Mouse (Mus musculus) urinary bladder, postnatal 36 days (tissue): Measurements from ENCODE around the gene Pacsin1.
"Not testable (repeated sequence)": the region's sequence is repeated elsewhere in the genome, so short reads cannot be mapped to it uniquely, and the experiment has no call there.

ENCODE experiments used
- DNase-seq, 2 experiments: peaks; one replicate each; pipeline ENCODE4 v3.0.0; 2022; ENCODE audit warnings: low spot score in 2 of 2, mixed read lengths in 1 of 2

The Pacsin1 gene

GRCm38 (mm10) chr17:27635575-27635903, 19.8 kb upstream of the Pacsin1 start:
- DNase-seq: not testable (repeated sequence)

- DNase-seq: no peak
Observed at GRCm38 (mm10) chr17:27636132-27637020, 18.9 kb upstream of the Pacsin1 start, which contains the start of gene Rps10. Rps10 (minus strand) TSS chr17:27636669.

GRCm38 (mm10) chr17:27637333-27637732, 18.0 kb upstream of the Pacsin1 start:
- DNase-seq: no peak

GRCm38 (mm10) chr17:27638921-27639332, 16.4 kb upstream of the Pacsin1 start:
- DNase-seq: no peak

GRCm38 (mm10) chr17:27639851-27640250, 15.5 kb upstream of the Pacsin1 start:
- not testable (repeated sequence) for DNase-seq

DNA sequence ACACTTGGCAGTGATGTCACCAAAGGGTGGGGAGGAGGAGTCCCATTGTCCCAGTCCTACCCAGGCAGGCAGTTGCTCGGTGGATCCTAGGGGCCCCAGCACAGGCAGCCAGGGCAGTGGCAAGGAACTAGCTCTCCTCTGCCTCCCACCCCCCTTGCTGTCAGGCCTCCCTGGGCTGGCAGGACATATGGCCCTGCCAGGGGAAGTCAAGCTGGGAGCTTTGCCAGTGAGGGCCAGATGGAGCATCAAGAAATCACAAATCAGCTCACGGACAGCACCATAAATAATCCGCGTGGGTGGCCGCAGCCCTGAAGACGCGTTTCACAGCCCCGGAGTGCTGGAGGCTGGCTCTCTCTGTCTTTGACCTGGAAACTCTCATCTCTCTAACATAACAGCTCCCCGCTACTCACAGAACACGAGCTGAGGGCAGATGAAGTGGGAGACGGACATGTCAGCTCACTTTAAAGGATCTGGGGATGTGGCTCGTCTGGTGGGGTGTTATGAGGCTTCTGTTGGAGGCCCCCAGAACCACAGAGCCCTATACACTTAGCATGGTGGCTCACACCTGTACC, 12.7 kb upstream of the Pacsin1 start:
- DNase-seq: no peak

DNA sequence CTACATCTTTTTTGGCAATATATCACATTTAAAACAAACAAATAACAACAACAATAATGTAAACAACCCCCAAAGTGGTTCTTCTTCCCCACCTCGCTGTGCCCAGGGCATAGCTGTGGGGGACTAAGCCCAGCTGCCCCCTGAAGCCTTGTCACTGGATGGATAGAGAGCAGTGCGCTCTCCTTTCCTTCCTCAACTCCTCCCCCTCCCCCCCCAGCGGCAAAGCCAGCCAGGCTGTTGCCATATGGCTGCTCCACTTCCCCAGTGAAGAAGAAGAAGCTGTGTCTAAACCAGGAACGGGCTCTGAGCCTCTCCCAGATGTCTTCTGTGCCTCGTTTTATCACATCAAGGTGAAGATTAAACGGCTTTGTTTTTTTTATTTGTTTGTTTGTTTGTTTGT, 12.2 kb upstream of the Pacsin1 start:
- no peak for DNase-seq

DNA sequence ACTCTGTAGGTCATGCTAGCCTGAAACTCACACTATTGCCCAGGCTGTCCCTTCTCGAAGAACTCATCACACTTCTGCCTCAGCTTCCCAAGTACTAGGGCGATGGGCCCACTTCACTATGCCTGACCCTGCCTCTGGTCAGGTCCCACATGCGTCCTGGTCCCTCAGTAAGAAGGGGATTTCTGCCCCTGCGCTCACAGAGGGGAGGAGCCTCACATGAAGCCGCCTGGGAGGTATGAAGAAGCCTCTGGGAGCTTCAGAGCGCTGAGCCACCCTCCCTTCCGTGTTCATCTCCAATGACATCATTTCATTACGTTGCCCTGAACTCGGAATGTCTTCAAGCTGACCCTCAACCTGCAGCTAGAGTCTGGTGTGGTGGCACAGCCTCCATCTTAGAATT, 11.6 kb upstream of the Pacsin1 start:
- no peak for DNase-seq

GRCm38 (mm10) chr17:27644572-27644971, 10.7 kb upstream of the Pacsin1 start:
- no peak for DNase-seq

GRCm38 (mm10) chr17:27645807-27646206, 9.5 kb upstream of the Pacsin1 start:
- no peak for DNase-seq

- DNase-seq: peak; percentile 32 to 62
Observed at GRCm38 (mm10) chr17:27650160-27650559, 5.1 kb upstream of the Pacsin1 start.

GRCm38 (mm10) chr17:27650586-27650985, 4.7 kb upstream of the Pacsin1 start:
- no peak for DNase-seq

DNA sequence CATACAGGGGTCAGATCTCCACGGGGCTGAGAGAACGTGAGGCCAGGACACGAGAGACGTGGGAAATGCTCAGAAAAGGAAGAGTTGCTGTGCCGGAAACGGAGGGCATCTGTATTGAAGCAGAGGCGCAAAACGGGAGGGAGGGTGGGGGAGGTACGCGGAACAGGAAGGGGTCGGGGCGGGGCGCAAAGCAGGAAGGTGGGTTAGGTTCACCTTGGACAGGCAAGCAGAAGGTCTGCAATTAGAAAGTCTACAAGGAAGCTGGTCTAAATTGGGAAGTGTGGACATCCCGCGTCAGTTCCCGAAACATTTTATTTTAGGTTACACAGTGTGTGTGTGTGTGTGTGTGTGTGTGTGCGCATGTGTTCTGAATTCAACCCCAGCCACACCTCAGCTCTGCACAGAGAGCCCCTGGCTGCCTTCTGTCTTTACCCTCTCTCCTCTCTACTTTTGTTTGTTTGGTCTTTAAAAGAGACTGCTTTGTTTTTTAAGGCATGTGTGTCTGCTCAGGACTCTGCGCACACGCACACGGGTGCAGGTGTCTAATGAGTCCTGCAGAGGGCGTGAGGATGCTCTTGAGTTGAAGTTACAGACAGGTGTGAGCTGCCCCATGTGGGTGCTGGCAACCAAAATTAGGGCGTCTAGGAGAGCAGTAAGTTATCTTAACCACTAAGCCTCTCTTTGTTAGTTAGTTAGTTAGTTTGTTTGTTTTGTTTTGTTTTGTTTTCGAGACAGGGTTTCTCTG, 3.1 kb upstream of the Pacsin1 start:
- no peak for DNase-seq

GRCm38 (mm10) chr17:27653253-27653959, 1.9 kb upstream of the Pacsin1 start:
- no peak for DNase-seq

- no peak for DNase-seq
Observed at GRCm38 (mm10) chr17:27656011-27656399, 696 bp downstream of the Pacsin1 start.

DNA sequence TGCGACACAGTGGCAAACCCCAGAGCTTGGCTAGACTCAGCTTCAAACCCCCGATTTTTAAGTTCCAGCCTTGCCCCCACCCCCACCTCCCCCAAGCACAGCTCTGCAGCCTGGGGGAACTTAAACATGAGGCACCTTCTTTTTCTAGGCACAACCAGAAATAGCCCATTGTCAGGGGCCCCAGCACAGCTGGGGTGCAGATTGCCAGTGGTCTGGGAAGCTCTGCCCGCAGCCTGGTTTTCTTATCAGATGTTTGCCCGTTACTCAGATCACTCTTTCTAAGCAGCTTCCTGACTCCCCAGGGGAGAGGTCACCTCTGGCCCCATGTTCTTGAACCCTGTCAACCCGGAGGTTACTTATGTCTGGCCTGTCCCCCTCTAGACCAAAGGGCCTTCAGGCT, 1.1 kb downstream of the Pacsin1 start:
- no peak for DNase-seq

- no peak for DNase-seq
Observed at GRCm38 (mm10) chr17:27657123-27657522, 1.8 kb downstream of the Pacsin1 start.

GRCm38 (mm10) chr17:27658767-27659166, 3.5 kb downstream of the Pacsin1 start:
- no peak for DNase-seq

DNA sequence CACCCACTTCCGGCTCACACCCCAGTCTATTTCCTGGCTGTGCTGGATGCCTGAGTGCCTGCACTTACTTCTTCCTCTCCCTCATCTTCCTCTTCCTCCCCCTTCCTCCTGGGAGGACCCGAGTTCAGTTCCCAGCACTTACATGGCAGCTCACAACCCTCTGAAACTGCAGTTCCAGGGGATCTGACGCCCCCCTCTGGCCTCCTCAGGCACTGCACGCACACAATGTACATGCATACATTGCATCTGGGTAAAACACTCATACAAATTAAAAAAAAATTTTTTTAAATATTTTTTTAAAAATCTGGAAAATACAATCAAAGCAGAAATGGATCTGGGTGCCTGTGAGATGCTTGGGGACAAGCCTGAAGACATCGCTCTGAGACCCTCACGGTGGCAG, 16.4 kb downstream of the Pacsin1 start:
- DNase-seq: no peak

- DNase-seq: no peak
Observed at GRCm38 (mm10) chr17:27673945-27674344, 18.6 kb downstream of the Pacsin1 start.

GRCm38 (mm10) chr17:27675453-27675852, 20.1 kb downstream of the Pacsin1 start:
- no peak for DNase-seq

DNA sequence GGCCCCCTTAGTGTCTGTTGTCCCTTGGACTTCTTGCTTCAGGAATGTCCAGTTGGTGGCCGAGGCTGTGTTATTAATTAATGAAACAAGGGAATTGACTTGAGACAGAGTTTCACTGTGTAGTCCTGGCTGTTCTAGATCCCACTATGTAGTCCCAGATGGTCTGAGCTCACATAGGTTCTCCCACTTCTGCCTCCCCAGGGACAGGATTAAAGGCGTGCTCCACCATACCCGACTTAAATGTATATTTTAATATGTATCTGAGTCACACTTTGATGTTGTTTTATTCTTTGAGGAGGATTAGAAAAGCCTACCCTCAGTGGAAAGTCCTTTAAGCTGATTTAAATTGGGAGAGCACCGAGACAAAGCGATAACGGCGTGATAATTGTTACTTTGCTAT, 21.0 kb downstream of the Pacsin1 start:
- no peak for DNase-seq
